Mouse (Mus musculus) ES-E14 (cell line): ENCODE data around the gene Tas2r143. TPM values are rescaled to one million over a fixed set of nuclear protein-coding genes. Genes with fewer than 3 reads are reported as not detected.

Experiments used
- DNase-seq: peaks from one replicate; pipeline ENCODE4 v3.0.0-alpha.2; 2013; ENCODE audit warnings: low read depth, low spot score
- H3K27ac ChIP-seq: 2 replicates; pipeline ENCODE4 v1.5.1; 2012; ENCODE audit warnings: low read depth, mild to moderate bottlenecking, low read length, moderate library complexity, mixed read lengths; ENCODE audit not compliant: poor library complexity, insufficient read depth, severe bottlenecking
- H3K36me3 ChIP-seq: 2 replicates; pipeline ENCODE4 v1.6.1; 2012; ENCODE audit warnings: mild to moderate bottlenecking, low read length, moderate library complexity, mixed read lengths; ENCODE audit not compliant: control insufficient read depth, poor library complexity, insufficient read depth, severe bottlenecking
- H3K4me1 ChIP-seq, 2 experiments: fragments of 150-350 bp in 1 of 2; sonication (generic) in 1 of 2; 2 replicates each; pipeline ENCODE4 v1.6.1; 2012; ENCODE audit warnings: low read length in 2 of 2, mild to moderate bottlenecking in 1 of 2, mixed read lengths in 1 of 2; ENCODE audit not compliant: control insufficient read depth in 2 of 2, insufficient read depth in 2 of 2, poor library complexity in 1 of 2
- H3K4me3 ChIP-seq, 2 experiments: fragments of 150-350 bp in 1 of 2; sonication (generic) in 1 of 2; 2 replicates each; pipeline ENCODE4 v1.5.1; 2012; ENCODE audit warnings: low read length in 2 of 2, low read depth in 1 of 2, mild to moderate bottlenecking in 1 of 2, mixed read lengths in 1 of 2; ENCODE audit not compliant: insufficient read depth in 1 of 2, poor library complexity in 1 of 2, severe bottlenecking in 1 of 2
- H3K9ac ChIP-seq: 2 replicates; pipeline ENCODE4 v1.6.1; 2012; ENCODE audit warnings: low read depth, mild to moderate bottlenecking, low read length, mixed read lengths; ENCODE audit not compliant: poor library complexity, insufficient read depth, severe bottlenecking
- H3K9me3 ChIP-seq: fragments of 150-350 bp; sonication (generic); 2 replicates; pipeline ENCODE4 v1.6.1; 2012; ENCODE audit warnings: low read depth, mild to moderate bottlenecking, low read length; ENCODE audit not compliant: control insufficient read depth, insufficient read depth
- CHD2 ChIP-seq: IDR thresholded peaks from 2 replicates; pipeline ENCODE4 v1.6.1; 2014; ENCODE audit warnings: mild to moderate bottlenecking, low read depth, low read length, inconsistent platforms
- HCFC1 ChIP-seq: IDR thresholded peaks from 2 replicates; pipeline ENCODE4 v1.6.1; 2012; ENCODE audit warnings: low read length, inconsistent platforms, borderline replicate concordance; ENCODE audit not compliant: insufficient read depth
- MAFK ChIP-seq: IDR thresholded peaks from 2 replicates; pipeline ENCODE4 v1.6.1; 2014; ENCODE audit warnings: mild to moderate bottlenecking, low read depth, low read length, inconsistent platforms; ENCODE audit not compliant: insufficient read depth
- ZC3H11A ChIP-seq: IDR thresholded peaks from 2 replicates; pipeline ENCODE4 v1.6.1; 2012; ENCODE audit warnings: low read depth, mild to moderate bottlenecking, inconsistent platforms, low read length, borderline replicate concordance
- ZNF384 ChIP-seq: IDR thresholded peaks from 2 replicates; pipeline ENCODE4 v1.6.1; 2012; ENCODE audit warnings: low read depth, low read length, inconsistent platforms
- in situ Hi-C, 2 experiments: fragments of 600-800 bp; cut with MboI; formaldehyde crosslinking; loops; one replicate each; pipeline ENCODE4 v1.15.1; 2025; ENCODE audit warnings: low sequenced_read_pairs in 2 of 2, inconsistent platforms in 1 of 2; ENCODE audit not compliant: unreplicated experiment in 2 of 2
- total RNA-seq: library from RNA; depleted of rRNA; stranded (reverse); fragments of 300-350 nt; gene quantifications from 2 replicates; pipeline ENCODE4 v1.2.3, GENCODE M21; 2012; rRNA removed

Tas2r143 gene
- total RNA-seq, 1 experiment, result not detected

DNA sequence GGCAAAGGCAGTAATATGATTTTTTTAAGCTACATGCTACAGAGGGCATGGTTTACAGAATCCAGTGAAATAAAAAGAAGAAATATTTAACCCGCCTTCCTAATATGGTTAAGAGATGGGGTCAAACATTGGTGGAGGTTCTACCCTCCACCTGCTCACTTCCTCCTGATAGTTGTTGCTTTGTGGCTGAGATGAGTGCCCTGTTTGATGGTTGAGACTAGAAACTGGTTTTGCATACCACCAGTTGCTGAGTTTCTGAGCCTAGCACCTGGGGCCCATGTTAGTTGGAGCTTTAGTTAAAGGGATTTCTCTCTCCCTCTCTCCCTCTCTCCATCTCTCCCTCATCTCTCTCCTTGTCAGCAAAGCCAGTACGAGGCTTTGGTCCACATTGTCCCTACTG lies 47.3 kb downstream of the Tas2r143 start:
- Histone ChIP-seq H3K9ac (no peak overlapping the region), H3K4me1 (no peaks in the 10 kb centered on the region), H3K36me3 (no peaks in the 10 kb centered on the region), H3K27ac (no peak overlapping the region), H3K4me3 (no peak overlapping the region), H3K9me3 (no peaks in the 10 kb centered on the region)
- in situ Hi-C loops, result no loop called here
- no peak for DNase-seq
- TF ChIP-seq ZNF384, result no peak
- TF ChIP-seq CHD2, result no peak
- TF ChIP-seq ZC3H11A, result no peak
- no peak for TF ChIP-seq HCFC1
- TF ChIP-seq MAFK, result no peak

Other genes with a start within 250 kb of the Tas2r143 start
- not detected in 2 replicates for gene Tas2r144, start 184.9 kb upstream of the Tas2r143 start, total RNA-seq
- gene Gstk1, start 154.3 kb upstream of the Tas2r143 start, total RNA-seq, result 7.9 and 8.1 TPM in 2 replicates
- 1.3 and 1.6 TPM in 2 replicates for gene Tmem139, start 138.3 kb upstream of the Tas2r143 start, total RNA-seq
- gene Casp2, start 135.3 kb upstream of the Tas2r143 start, total RNA-seq, result 34.8 and 51.6 TPM in 2 replicates
- gene Clcn1, start 113.6 kb upstream of the Tas2r143 start, total RNA-seq, result 1.2 and 2.9 TPM in 2 replicates
- gene Fam131b, start 75.6 kb upstream of the Tas2r143 start, total RNA-seq, result 0.74 and 1.3 TPM in 2 replicates
- gene Zyx, start 50.6 kb upstream of the Tas2r143 start, total RNA-seq, result 20.3 and 46.0 TPM in 2 replicates
- gene Epha1, start 27.0 kb upstream of the Tas2r143 start, total RNA-seq, result 24.1 and 37.6 TPM in 2 replicates
- not detected in 2 replicates for gene Tas2r135, start 5.2 kb downstream of the Tas2r143 start, total RNA-seq
- gene Tas2r126, start 34.3 kb downstream of the Tas2r143 start, total RNA-seq, result not detected in 2 replicates
- gene Olfr458, start 65.0 kb downstream of the Tas2r143 start, total RNA-seq, result not detected in 2 replicates
- not detected in 2 replicates for gene Olfr457, start 76.1 kb downstream of the Tas2r143 start, total RNA-seq
- gene Olfr456, start 87.0 kb downstream of the Tas2r143 start, total RNA-seq, result not detected in 2 replicates
- not detected in 2 replicates for gene Olfr455, start 147.3 kb downstream of the Tas2r143 start, total RNA-seq
- not detected in 2 replicates for gene Tcaf3, start 197.5 kb downstream of the Tas2r143 start, total RNA-seq
- 2.5 and 3.7 TPM in 2 replicates for gene Tcaf2, start 245.0 kb downstream of the Tas2r143 start, total RNA-seq